Mouse (Mus musculus): ENCODE data around the gene Syt9.

Gene Syt9

DNA sequence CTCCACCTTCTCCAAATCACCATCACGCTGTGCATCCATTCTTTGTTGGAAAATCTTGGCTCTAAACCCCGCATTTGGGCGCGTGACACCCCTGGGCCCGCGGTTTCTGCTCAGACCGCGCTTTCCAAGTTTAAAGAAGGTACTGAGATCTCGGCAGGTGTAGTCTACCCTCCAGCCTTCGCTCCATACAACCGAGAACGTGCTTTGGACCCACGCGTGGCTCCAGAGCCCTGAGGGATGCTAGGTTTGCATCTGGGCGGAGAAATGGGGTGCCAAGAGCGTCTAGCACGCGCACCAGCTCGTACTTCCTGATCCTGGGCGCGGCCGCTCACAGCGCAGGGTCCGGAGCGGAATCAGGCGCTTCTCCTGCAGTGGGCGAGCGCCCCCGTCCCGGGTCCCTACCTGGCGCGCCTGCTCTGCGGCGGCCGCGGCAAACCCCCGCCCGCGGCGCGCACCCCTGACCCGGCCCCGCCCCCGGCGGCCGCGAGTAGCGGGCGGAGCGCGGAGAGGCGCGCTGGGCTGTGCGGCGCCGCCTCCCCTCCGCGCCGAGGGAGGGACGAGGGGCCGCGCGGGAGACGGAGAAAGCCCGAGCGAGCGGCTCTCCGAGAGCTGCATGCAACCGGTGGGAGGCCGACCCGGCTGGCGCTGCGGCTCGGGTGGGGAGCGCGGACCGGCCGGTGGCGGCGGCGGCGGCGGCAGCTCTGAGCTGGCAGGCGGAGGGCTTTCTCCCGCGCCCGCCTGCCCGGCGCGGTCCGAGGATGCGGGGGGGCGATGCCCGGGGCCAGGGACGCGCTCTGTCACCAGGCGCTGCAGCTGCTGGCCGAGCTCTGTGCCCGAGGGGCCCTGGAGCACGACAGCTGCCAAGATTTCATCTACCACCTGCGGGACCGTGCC, at the start of gene Syt9:
Gene Syt9, plus strand, starts transcription at position 497 of the 894 bp plus-strand sequence.
- peak; percentile 12 for DNase-seq (ENCODE audit: low spot score)

DNA sequence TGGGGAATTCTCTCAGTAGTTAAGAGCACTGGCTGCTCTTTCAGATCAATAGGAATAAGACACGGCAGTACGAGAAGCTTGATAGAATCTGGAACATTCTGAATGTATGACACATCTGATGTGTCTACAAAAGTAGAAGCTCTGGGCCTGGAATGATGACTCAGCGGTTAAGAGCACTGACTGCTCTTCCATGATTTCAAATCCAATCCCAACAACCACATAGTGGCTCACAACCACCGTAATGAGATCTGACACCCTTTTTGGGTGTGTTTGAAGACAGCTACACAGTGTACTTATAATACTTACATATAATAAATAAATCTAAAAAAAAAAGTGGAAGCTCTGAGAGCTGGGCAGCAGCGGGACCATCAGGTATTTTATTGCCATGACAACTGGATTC, 31.5 kb upstream of the Syt9 start:
- DNase-seq (ENCODE audit: low spot score): no peak

DNA sequence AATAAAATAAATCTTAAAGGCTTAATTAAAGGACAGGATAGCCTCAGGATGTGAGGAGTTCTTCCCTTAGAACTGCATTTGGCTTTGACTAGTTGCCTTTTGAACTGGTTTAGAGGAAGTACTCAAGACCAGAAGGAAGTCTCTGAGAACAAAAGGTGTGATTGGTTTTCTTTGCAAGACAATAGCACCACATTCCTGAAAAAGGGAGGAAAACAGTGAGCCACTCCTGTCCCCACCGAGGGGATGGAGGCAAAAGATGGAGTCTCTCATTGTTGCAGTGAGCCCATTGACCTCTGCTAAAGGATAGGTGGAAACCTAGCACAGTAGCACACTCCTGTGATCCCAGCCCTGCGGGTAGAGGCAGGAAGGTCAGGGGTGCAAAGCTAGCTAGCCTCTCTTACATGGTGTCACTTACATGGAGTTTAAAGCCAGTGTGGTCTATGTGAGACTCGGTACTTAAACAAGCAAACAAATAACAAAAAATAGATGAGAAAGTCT, 30.9 kb upstream of the Syt9 start:
- DNase-seq (ENCODE audit: low spot score): no peak

DNA sequence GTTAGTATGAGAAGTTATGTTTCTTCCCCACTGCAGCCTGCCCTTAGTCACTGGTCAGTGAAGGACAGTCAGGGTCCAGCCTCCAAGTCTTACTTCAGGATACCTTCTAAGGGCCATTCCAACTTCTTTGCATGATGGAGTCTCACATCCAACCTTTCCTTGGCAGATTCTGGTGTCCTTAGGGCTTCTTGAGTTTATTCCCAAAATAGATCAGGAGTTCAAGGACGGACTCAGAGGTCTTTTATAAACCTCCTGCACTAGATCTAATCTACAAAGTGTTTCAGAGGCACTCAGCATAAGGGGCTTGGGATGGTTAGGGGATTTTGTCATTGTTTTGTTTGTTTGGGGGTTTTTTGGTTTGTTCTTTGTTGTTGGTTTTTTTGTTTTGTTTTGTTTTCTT, 30.3 kb upstream of the Syt9 start:
- no peak for DNase-seq (ENCODE audit: low spot score)

DNA sequence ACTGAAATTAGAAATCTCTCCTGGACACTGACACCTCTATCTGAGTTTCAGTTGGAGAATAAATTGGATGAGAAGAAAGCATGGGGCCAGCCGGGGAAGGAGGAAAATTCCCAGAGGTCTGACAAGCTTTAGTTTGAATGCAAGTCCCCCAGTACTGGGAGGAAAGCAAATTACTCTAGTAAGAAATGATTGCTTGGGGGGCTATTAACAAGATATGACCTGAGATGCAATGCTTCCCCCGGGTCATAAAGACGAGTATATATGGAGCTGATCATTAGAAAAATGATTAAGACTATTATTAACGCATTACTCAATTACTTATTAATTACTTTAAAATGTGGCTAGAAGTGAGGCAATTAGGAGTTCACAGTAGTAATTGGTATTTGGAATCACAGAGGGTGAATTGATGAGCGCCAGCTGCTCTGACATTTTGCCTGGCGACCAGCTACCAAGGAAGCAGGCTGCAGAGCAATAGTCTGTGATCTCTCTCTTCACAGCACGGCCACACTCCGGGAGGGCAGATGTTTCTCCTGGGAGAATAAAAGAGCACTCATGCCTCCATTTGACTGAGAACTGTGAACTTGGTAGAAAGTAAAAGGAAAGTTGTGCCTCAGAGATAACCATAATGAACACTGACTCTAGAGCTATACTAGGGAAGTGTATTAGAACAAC, 28.9 kb upstream of the Syt9 start:
- no peak for DNase-seq (ENCODE audit: low spot score)

DNA sequence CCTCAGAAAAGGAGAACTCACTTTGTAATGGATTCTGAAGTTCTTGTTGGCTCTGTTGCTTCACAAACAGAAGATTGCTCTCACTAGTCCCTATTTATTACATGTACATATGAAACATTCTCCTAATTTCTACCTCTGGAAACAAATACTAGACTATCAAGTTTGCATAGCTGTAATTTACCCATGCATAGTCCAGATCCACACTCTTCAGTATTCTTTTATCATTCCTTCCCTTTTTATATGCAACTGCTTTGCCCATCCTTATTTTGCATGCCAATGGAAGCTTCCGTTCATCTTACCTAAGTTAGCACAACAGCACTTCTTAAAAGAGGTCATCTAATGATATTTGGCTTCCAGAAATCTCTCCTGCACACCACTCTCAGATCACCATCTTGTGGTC, 21.3 kb upstream of the Syt9 start:
- no peak for DNase-seq (ENCODE audit: low spot score)

DNA sequence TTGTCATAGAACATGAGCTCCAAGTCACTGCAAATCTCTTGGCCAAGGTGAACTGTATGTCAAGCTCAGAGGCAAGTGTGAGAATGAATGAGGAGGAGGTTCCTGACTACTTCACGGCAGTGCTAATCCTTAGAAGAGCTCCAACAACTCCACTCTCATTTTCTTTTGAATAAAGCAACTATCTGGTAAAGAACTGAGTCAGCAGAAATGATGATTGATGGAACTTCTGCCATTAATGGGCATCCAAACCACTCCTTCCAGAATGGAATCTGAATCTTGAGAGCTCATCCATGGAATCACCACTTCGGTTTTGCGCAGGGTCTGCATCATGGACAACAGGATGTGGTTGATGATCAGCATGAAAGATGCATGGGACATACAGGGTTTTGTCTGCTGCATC, 8.4 kb upstream of the Syt9 start:
- no peak for DNase-seq (ENCODE audit: low spot score)

DNA sequence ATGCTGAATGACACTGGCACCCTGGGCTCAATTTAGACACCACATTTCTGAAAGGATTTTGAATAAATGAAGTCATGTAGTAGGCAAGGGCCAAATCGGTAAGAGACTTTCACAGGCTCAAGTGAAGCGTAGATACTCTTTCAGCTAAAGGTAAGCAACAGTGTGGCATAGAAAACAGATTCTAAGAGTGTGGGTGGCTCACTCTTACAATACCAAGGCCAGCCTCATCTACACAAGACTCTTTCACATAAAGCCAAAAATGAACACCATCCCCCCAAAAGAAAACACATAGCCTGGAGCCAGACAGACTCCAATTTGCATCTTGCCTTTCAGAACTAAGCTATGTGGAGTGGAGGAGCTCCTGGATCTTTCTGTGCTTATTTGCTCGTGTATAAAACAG, 7.9 kb upstream of the Syt9 start:
- no peak for DNase-seq (ENCODE audit: low spot score)

DNA sequence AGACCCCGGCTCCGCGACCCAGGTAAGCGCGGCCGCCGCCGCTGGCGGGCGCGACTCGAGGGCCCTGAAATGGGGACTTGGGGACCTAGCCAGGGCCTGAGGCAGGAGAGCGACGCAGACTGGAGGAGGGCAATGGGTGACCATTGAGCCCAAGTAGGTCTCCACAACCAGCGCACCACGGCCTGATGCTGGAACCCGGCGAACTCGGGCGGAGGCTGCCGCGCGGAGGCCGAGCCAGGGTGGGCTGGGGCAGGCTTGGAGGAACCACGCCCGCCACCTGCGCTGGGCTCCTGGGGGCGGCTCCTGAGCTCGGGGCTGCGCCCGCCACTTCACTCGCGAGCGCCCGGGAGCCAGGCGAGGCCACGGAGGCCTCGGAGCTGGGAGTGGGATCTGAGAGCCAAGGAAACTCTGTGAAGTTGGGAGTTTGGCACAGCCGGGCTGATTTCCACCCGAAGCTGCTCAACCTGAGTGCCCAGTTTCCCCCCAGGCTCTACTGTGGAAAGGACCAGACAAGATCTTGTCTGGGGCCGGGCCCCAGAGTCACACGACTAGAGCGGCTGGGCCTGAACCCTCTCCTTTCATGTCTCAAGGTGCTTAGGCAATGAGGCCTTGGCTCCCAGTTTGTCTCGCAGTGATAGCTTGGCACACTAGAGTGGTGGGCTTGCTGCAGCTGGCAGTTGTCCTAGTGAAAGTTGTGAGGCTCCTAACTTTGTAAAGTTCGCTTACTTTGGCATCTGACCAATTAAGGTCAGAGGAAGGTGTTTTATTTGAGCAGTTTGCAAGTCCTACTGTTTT, 795 bp downstream of the Syt9 start:
- DNase-seq (ENCODE audit: low spot score): no peak

DNA sequence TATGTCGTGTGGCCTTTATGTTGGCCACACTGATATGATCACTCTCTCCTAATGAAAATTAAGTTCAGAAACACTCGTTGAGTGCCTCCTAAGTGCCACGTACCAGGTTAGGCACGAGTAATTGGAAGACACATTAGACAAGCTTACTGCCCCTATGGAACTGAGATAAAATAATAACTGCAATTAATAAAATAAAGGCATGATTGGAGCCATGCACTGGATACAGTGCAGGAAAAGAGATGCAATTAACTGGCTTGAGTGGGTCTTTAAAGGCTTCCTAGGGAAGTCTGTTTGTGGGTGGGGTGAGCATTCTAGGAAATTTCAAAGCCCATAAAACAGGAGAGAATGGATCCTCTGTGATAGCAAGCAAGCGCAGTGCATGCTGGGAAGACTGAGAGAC, 10.0 kb downstream of the Syt9 start:
- DNase-seq (ENCODE audit: low spot score): no peak

DNA sequence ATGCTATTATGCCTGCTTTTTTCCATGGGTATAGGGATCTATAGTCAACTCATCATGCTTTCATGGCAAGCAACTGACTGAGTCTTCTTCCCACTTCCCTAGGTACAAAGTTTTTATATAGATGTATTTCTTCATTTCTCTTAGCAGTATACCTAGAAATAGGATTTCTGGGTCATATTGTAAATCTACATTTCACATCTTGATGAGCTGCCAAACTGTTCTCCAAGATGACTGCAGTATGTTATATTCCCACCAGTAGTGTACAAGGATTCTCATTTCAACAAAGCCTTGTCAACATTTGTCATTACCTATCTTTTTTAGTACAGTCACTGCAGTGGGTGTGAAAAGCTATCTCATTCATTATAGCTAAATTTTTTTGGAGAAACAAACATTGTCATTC, 19.1 kb downstream of the Syt9 start:
- DNase-seq (ENCODE audit: low spot score): no peak

DNA sequence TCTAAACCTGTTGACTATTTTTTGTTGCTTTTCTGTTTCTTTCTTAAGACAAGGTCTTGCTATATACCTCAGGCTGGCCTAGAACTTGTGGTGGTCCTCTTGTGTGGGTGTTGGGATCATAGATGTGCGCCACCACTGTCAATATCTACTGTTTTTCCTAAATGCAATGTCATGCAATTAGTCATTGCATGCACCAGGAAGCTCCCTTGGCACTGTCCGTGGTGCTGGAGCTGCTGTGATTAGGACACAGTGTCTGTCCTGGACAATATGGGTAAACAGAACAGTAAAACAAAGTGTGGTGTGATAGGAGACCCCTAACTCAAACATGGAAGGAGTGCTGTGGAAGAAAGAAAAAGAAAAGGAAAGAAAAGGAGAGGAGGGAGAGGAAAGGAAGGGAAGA, 22.2 kb downstream of the Syt9 start:
- no peak for DNase-seq (ENCODE audit: low spot score)

DNA sequence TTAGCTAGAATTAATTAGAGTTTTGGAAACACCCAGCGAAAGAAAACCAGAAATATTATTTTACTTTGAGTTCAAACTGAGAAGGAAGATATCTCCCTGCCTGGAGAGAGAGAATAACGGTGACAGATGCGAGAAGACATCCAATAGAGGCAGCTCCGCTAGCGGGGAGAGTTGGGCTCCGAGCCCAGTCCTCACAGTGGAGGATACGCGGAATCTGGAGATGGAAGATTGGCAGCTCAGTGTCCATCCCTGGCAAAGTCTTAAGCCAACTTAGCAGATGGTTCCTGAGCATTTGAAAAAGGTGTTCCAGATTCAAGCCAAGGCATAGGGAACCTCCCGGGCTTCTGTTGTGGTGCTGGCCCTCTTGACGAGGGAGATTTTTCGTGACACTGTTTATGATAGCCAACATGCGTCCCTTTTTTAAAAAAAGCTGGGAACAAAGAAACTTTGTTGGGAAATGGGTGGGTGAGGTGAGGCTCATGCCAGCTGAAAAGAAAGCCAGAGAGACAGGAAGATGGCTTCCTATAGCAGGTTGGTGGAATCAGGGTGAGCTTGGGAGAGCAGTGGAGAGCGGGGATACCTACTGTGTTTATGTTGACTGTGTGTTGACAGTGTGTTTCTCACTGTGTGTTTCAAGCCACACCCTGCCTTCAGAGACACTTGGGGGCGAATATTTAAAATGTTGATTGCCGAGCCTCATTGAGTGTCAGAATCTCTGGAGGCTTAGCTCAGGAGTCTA, 29.7 kb downstream of the Syt9 start:
- no peak for DNase-seq (ENCODE audit: low spot score)

DNA sequence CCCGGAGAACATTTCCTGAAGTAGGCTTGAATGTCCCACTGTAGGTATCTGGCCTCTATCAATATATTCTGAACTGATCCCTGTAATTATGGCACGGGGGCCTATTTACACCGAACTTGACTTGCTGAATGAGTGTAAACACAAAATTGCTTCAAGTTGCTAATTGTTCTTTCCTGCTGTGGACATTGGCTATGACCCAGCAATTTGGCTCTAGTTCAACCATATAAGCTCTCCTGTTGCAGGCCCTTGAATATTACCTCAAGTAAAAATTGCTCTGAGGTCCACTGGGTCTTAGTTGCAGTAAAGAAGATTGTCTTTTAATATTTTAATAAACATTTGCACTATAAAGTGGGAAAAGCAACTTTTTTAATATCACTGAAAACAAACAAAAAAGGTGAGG, 32.7 kb downstream of the Syt9 start:
- no peak for DNase-seq (ENCODE audit: low spot score)

DNA sequence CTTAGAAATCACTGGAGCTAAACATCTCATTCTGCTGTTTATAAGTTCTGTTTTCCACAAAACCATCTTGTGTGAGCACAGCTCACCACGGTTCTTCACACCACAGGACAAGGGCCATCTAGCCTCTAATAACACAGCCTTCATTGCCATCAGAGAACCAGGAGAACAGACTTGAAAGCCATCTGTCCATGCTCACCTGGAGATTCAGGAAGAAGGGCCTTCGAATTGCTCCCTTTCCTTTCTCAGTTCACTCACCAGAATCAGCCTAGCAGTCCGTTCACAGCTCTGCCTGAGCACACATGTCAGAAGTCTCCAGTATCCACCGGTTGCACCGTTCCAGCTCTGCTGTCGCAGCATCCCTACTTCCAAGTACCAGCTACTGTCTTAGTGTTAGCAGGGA, 44.4 kb downstream of the Syt9 start:
- no peak for DNase-seq (ENCODE audit: low spot score)

DNA sequence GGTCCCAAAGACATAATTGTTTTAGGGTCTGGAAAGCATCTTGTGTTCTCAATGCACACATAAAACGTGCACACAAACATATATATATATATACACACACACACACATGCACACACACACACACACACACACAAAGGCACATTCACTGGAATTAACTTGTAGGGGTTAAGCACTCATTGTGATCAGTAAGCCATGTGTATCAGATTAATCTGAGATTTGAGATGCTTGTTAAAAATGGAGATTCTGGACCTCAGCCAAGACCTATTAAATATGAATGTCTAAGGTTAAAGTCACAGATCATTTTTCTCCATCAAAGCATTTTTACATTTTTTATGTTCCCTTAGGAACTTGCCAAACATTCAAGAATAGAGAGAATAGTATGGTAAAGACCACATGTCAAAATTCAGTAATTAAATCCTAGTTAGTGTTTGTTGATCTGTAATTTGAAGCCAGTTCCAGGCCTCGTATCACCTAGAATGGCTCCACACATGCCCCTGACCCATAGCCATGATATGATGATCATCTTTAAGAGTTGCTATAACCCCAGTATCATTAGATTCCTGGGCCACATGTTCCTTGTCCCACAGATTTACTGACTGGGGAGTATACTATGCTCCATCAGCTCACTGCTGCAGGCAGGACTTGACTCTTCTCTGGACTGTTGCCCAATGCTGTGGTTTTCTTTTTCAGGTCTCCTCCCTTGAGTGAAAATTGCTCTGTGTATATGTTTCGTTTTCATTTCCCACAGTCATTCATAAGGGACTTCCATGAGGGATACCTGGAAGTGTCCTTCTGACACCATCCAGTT, 46.7 kb downstream of the Syt9 start:
- DNase-seq (ENCODE audit: low spot score): no peak

DNA sequence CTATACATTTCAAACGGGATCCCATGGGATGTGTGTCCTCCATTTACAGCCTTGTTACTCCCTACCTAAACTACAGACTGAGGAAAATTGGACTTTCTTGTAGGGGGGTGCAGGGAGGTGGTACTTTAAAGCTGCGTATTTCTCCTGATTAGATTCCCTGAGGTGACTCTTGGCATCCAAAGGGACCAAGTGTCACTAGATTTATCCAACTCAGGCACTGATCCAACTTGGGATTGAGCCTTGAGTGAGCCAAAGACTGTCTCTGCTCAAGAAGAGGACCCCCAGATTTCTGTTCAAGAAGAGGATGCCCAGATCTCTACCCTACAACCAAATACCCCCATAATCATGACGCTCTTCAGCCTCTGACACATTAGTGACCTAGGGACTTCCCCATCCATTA, 66.9 kb downstream of the Syt9 start:
- DNase-seq (ENCODE audit: low spot score): no peak

DNA sequence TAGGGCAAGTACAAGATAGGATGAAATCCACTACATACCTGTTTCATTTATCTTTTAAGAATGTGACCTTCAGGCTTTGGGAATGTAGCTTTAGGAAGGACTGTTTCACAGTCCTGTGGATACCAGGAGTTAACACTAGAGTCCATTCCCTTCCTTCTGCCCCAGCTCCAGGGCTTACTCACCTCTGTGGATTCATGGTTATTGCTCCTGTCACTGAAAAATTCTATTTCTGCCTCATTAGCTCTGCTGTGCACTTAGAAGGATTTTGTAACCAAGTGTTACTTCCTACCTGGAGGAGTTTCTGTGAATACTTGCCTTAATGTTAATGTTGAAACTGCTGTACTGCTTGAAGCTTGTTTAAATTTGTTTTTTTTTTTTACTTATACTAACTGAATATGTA, 74.1 kb downstream of the Syt9 start:
- no peak for DNase-seq (ENCODE audit: low spot score)

DNA sequence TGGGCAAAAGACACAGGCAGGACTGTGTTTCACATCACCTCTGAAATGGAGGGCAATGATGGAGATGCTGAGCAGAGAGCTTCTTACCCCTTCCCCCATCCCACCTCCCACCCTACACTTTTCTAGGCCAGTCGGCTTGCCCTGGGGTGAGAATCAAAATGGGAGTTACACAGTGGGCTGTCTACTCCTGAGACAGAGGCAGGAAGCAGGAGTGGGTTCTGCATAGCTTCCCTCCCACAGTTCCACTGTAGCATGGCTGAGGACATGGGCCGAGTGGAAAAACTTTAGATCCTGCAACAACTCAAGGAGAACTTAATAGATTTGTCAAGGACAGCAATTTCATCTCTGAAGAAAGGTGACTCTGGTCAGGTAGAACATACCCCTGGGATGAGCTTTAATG, 84.1 kb downstream of the Syt9 start:
- no peak for DNase-seq (ENCODE audit: low spot score)

DNA sequence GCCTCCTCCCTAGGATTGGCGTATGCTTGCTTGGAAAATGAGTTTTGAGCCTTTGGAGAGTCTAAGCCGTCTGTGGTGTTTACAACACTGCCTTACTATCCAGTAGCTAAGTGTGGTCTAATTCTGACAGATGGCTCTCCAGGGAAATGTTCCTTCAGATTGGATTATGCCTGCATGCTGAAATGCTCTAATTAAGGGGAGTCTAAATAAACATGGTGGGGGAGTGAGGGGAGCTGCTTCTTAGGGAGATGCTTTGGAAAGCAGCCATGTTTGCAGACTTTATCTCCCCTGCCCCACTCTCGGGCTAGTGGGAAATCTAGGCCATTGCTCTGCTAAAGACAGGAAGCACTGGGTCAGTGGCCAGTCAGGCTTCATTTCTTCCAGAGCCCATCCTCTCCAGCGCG, 84.6 kb downstream of the Syt9 start:
- no peak for DNase-seq (ENCODE audit: low spot score)

DNA sequence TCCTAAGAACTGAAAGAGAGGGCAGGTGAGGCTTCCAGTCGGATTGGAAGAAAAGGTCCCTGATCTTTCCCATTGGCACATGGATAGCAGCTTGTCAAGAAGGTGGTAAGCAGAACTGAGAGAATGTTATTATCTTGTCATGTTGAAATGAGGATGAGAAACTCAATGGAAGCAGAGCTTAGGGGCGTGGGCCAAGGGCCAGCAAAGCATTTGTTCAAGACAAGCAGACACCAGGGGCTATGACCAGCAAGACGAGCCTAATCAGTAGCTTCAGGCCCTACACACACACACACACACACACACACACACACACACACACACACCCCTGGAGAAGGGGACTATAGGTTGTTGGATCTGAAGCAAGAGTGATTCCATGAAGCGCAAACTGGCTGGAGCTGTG, 90.6 kb downstream of the Syt9 start:
- DNase-seq (ENCODE audit: low spot score): no peak

Measured in ovary, postnatal 10 days (tissue).